Mouse (Mus musculus) adrenal gland, postnatal 36 days (tissue): ENCODE data around the gene Arel1. TPM values are rescaled to one million over a fixed set of nuclear protein-coding genes. Genes with fewer than 3 reads are reported as not detected.
A peak's percentile ranks its signal among the peaks of the same experiment; 100 is the strongest.

Experiments used
- DNase-seq, 2 experiments: peaks; one replicate each; pipeline ENCODE4 v3.0.0; 2021; ENCODE audit warnings: mixed read lengths in 1 of 2
- total RNA-seq, 2 experiments: library from RNA; stranded (reverse); gene quantifications; 2 replicates each; pipeline ENCODE4 v1.2.3; 2021

Arel1 gene
- total RNA-seq, 2 experiments from 2014 or later: 34.9 to 36.4 TPM

GRCm38 (mm10) chr12:84907024-84907626, 63.6 kb downstream of the Arel1 start:
- no peak for DNase-seq

DNA sequence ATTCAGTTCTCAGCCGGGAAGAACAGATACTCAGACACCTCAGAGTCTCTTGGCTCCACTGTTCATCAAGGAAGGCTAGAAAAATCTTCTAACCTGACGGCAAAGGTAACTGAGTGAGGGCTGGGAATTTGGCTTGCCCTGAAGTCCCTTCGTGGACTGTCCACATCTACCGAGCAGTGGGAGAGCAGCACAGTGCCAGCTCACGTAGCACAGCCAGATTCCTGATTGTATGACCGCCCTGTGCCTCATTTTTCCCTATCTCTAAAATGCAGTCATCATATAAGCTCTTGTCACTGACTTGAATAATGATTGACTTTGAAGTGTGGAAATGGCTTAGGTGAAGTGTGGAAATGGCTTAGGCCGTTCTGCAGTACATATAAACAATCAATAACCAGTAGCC, 66.3 kb downstream of the Arel1 start:
- DNase-seq: no peak

DNA sequence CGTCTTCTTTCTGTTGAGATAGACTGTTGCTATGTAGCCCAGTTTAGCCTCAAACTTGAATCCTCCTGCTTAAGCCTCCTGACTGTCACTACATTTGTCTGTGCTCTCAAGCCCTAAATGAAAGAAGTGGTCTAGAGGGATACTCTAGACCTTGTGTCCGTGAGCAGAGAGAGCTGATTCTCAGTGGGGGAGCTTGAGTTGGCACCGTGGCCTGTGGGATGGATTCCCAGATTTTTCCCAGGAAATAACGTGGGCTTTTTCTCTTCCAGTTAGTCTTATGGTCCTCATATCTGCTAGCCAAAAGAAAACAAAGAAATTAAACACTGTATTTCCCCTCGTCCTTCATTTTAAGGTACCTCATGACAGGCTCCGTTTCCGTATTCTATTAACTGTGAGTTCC, 70.4 kb downstream of the Arel1 start:
- DNase-seq: no peak

DNA sequence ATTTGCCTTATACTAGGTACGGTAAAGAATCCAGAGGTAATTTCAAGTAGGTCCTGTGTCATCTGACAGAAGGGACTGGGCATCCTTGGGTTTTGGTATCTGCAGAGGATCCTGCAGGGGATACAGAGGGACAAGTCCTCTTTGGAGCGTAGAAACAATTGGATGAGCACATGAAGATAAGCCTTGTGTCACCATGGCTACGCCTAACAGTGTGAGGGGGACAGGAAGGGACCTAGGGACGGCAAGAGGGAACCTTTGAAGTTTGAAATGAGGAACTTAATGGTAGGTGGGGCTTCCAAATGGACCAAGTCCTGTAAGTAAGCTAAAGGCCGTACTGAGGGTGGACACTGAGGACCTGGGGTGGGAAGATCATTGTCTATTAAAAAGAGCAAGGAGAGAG, 73.4 kb downstream of the Arel1 start:
- DNase-seq: no peak

DNA sequence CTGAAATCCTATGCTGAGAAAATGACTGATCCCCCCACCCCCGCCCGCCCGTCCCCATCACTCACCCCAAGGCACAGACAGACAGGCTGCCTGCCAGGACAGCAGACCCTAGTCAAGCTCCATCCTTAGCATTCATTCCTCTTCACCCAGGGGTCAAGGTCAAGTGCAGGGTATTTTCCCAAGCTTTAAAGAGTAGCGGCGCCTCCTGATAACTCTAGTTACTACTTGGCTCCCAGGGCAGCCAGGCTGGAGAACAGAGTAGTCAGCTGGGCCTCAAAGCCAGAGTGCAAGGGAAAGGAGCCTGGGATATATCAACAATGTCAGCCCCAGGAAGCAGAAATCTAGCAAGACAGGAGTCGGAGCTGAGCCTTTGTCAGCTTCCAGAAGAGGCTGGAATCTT, 74.5 kb downstream of the Arel1 start:
- no peak for DNase-seq

GRCm38 (mm10) chr12:84893648-84894628, 76.8 kb downstream of the Arel1 start:
- no peak for DNase-seq

GRCm38 (mm10) chr12:84890289-84890688, 80.4 kb downstream of the Arel1 start:
- no peak for DNase-seq

DNA sequence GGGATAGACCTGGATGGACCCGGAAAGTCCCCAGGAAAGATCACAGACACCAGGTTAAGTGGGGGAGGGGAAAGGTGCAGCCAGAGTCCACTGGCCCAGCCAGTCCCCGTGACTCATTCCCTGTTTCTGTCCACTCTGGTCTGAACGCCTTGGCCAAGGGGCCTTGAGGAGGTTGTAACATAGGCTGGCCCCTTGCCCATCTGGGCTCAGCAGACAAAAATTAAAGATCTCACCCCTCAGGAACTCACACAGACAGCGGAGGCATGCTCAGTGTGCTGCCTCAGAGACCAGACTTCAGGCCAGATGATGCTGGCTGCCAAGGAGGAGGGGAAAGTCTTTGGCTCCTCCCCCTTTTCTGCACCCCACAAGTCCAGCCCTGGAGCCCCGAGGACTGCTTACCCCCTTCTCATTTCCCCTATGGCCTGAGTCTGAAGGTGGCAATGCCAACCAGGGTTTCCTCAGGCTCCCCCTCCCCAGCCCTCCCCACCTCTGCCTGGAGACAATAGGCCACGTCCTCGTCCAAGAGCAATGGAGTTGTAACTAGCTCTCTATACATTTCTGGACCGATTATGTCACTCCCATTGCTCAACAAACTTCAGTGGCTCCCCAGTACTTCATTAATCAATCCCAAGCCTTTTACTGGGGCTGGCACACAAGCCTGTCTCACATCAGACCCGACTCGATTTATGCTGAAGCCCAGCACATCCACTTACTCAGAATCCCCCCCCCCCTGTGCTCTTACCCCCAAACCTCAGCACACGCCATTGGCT, 85.4 kb downstream of the Arel1 start:
- DNase-seq: peak; percentile 70 to 78

DNA sequence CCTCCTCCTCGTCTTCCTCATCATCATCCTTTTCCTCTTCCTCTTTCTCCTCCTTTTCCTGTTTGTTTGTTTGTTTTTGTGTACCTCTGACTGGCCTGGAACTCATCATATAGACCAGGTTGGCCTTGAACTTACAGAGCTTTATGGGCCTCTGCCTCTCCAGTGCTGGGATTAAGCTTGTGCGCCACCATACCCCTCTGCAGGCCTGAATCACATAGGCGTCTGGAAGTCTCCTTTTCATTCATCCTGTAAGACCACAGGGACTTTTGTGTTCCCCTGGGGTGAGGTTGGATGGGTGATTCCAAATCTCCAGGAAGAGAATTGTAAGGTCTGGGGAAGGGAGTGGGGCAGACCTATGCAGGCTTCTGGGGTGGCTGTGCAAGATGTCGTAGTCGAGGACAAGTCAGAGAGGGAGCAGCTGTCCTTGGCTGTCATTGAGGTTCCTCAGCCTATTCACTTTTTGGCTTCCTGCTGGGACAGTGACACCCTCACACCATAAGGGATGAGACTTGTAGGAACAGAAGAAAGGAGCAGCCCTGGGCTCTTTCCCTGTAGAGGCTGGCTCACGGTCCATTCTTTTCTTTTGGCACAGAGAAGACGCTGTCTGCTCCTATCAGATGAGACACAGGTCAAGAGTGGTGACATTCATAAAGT, 86.2 kb downstream of the Arel1 start:
- DNase-seq: no peak

- no peak for DNase-seq
Measured at GRCm38 (mm10) chr12:84882796-84883195, 87.9 kb downstream of the Arel1 start.

DNA sequence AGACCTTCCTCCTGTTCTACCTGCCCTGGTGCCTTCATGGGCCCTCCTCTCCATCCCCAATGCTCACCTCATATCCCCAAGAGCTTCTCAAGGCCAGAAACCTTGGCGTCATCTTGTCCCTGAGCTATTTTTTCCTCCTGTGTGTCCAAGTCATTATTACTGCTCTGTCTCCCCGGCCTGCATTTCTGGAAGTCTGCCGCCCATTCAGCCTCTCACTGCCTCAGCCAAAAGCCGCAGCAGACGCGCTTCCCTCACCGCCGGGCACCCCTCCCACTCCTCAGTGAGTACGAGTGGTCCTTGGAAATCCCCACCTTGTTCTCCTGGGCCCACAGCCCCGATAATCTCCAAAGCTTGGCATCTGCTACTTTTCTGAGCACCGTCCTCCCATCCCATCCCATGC, 90.6 kb downstream of the Arel1 start:
- no peak for DNase-seq

GRCm38 (mm10) chr12:84876481-84877121, 94.1 kb downstream of the Arel1 start, which contains the start of gene Ltbp2:
Gene Ltbp2, minus strand, starts transcription at chr12:84876532.
- peak; percentile 92 to 93 for DNase-seq

GRCm38 (mm10) chr12:84875761-84876480, 94.8 kb downstream of the Arel1 start:
- peak in 1 of 2 experiments; percentile 32 for DNase-seq

DNA sequence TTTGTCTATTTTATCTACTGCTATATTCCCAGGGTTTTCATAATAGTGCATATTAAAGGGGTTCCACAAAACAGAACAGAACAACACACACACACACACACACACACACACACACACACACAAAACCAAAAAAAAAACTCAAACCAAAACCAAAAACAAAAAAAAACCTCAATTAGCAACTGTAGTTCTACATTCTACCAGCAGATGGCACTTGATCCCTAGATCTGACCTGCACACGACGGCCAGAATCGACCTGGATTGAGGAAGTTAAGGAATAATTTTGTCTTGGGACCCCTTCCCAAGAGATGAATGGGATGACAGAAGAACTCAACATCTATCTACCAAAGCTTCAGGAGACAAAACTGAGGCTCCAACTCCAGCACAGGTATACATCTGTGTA, 97.3 kb downstream of the Arel1 start:
- no peak for DNase-seq

DNA sequence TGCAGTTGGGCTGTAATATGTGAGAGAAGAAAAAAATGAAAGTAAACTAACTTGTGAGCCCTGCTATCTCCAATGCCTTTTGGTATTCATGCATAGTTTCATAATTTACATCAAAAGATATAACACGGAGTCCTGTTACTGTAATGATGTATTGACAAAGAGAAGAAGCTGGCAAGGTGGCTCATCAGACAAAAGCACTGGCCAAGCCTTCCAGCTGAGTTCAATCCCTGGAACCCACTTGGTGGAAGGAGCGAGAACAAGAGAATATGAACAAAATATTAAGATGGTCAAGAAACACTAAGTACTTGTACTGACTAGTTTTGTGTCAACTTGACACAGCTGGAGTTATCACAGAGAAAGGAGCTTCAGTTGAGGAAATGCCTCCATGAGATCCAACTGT, 98.4 kb downstream of the Arel1 start:
- no peak for DNase-seq

Other genes starting within 250 kb of the Arel1 start
- 10 to 100 TPM; 82.3 to 91.0 TPM for gene Npc2, start 197.7 kb downstream of the Arel1 start, total RNA-seq
- 10 to 100 TPM; 60.9 to 68.7 TPM for gene Isca2, start 197.6 kb downstream of the Arel1 start, total RNA-seq
- 1 to 10 TPM; 6.5 to 6.6 TPM for gene Ltbp2, start 94.4 kb downstream of the Arel1 start, total RNA-seq
- 10 to 100 TPM; 87.4 to 99.4 TPM for gene Fcf1, start within 50 bp of the Arel1 start, total RNA-seq
- 10 to 100 TPM; 48.5 to 52.1 TPM for gene Ylpm1, start 25.4 kb upstream of the Arel1 start, total RNA-seq
- 1 to 10 TPM; 2.5 to 4.9 TPM for gene Prox2, start 139.9 kb upstream of the Arel1 start, total RNA-seq
- gene Dlst, start 139.9 kb upstream of the Arel1 start, total RNA-seq: 100 to 1,000 TPM; 348 to 363 TPM
- gene Rps6kl1, start 180.4 kb upstream of the Arel1 start, total RNA-seq: under 1 TPM; 0.46 to 0.50 TPM
- gene Pgf, start 206.9 kb upstream of the Arel1 start, total RNA-seq: 1 to 10 TPM in 1 of 2 experiments, under 1 TPM in 1; 0.43 to 2.1 TPM
- gene Eif2b2, start 248.6 kb upstream of the Arel1 start, total RNA-seq: 10 to 100 TPM; 82.1 to 85.3 TPM